Mouse (Mus musculus): ENCODE measurements at regions not wholly inside any gene's neighbourhood (a gene's known extent, or its start where the extent isn't known, plus 50 kb on each side); places are given as distances from the start of the nearest gene placed in this dataset.

GRCm38 (mm10) chr17:45866876-45867652, 133.4 kb upstream of the 1600014C23Rik start:
- no peak for DNase-seq (ENCODE audit: low spot score in 2 of 2)

DNA sequence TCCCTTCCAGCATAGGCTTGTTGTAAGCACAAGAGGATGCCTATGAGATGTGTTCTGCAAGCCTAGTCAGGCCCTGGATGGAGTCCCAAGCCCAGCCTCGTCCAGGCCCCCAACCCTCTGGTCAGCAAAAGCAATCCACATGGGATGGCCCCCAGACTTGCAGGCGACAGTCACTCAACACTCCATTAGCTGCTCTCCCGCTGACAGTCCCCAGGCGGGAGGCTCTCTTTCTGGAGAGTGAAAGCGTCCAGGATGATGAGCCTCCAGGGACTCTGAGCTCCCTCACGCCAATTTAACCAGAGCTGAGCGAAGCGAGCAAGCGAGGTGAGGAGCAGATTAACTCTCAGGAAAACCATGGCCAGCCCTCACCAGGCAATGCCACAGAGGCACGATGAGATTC, 132.7 kb upstream of the 1600014C23Rik start:
- no peak for DNase-seq (ENCODE audit: low spot score in 2 of 2)

- no peak for DNase-seq (ENCODE audit: low spot score in 2 of 2)
These were observed 132.3 kb upstream of the 1600014C23Rik start for GRCm38 (mm10) chr17:45865944-45866343.

DNA sequence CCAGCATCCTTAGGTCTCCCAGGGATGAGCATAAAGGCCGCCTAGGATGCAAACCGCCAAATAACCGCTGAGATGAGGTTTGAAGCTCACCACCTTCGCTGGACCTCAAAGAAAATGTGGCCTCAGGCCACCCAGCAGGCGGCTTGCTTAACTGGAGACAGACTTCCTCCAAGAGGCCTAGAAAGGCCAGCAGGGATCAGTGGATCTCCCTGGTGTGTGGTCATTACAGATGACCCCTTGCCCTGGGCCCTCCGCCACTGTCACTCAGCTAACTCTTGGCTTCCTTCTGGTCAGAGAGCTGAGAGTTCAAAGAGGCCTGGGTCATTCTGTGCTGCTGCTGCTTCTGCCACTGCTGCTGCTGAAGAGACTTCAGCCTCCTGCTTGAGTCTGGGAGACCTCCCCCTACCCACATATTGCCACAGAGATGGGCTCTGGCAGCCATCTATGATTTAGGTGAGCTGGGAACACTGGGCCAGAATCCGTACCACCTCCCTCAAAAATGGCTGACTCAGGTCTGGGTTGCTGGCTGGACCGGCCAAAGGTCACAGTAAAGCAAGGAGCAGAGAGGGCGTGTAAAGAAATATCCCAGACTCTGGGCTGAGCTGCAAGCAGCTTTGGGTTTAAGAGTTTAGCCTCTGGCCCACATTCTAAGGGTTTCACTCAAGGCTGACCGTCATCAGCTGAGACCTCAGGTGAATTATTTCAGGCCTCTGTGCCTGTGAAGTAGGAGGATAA, 130.0 kb upstream of the 1600014C23Rik start:
- no peak for DNase-seq (ENCODE audit: low spot score in 2 of 2)

DNA sequence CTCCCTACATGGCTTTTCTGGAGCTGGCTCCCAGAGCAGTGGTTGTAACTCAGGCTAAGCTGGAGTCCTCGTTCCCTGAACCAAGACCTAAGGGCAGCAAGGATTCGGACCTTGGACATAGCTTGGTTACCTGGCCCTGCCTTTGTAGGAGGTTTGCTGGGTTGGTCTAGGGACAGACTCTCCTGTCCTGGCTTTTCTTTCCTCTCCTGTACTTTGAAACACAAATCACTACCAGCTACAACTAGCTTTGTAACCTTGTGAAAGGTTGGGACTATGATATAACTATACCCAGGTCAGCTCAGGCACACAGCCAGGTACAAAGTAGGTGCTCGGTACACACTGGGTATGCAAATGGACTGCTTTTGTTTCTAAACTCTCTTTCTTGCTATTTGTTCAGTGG, 129.4 kb upstream of the 1600014C23Rik start:
- DNase-seq (ENCODE audit: low spot score in 2 of 2), result no peak

- no peak for DNase-seq (ENCODE audit: low spot score in 2 of 2)
These were observed 125.8 kb upstream of the 1600014C23Rik start for GRCm38 (mm10) chr17:45859441-45859840.

DNA sequence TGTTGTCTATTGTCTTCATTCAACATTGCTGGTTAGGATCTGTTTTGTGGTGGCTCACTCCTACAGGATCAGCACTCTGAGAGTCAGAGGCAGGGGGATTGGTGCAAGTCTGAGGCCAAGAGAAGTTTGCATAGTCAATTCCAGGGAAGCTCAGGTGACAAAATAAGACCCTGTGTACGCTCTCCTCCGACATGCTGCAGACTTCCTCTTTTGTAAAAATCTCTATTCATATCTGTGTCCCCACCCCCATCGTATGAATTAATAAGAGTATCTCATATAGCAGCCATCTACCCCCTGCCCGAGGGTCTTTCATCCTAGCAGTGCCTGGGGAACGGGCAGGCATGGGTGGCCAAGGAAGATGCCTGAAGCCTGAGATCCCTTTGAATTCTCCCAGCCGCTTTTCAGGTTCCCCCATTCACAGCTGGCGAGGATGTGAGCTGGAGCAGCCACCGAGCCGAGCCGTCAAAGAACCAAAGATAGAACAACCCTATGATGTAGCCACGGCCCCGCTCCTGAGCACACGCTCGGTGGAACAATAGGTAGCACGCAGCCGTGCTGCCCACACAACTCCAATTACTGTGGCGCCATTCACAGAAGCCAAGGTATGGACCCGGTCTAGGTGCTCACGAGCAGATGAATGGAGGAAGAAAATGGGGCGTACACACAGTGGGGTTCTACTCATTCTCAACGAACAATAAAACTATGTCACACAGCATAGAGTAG, 120.4 kb upstream of the 1600014C23Rik start:
- DNase-seq (ENCODE audit: low spot score in 2 of 2), result no peak

DNA sequence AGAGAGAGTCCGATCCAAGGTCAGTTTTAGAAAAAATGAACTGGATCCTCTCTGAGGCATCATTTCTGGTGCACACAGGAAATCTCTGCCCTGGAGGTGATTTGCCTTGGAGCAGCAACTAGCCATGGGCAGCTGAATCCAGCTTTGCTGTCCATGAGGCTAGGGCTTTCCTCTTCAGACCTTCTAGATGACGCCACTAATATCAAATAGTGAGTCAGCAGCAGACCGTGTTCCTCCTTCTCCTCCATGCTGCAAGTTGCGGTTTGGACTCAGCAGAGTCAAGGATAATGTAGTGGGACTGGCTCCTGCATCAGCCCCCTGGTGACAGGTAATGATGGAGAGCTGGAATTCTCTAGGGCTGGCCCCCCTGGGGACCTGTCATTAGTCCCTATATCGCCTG, 118.8 kb upstream of the 1600014C23Rik start:
- DNase-seq (ENCODE audit: low spot score in 2 of 2), result no peak

- no peak for DNase-seq (ENCODE audit: low spot score in 2 of 2)
These were observed 118.2 kb upstream of the 1600014C23Rik start for GRCm38 (mm10) chr17:45851723-45852396.

GRCm38 (mm10) chr17:45850976-45851375, 117.3 kb upstream of the 1600014C23Rik start:
- no peak for DNase-seq (ENCODE audit: low spot score in 2 of 2)

DNA sequence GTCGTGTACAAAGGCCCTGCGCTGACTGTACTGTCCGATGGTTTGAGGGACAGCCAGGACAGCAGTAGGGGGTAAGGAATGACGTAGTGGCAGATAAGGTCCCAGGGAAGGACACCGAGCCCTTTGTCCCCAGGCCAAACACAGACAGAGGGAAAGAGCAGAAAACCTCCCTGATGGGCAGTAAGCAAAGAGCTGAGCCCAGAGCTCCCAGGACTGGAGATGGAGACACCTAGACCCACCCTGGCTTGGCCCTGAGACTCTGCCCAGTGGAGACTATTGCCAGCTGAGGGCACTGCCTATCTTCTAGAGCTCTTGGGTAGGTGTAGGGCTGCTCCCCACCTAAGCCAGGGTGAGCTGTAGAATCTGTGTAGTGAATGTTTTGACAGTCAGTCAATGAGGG, 116.5 kb upstream of the 1600014C23Rik start:
- no peak for DNase-seq (ENCODE audit: low spot score in 2 of 2)

- DNase-seq (ENCODE audit: low spot score in 2 of 2), result no peak
These were observed 115.0 kb upstream of the 1600014C23Rik start for GRCm38 (mm10) chr17:45848605-45849004.

DNA sequence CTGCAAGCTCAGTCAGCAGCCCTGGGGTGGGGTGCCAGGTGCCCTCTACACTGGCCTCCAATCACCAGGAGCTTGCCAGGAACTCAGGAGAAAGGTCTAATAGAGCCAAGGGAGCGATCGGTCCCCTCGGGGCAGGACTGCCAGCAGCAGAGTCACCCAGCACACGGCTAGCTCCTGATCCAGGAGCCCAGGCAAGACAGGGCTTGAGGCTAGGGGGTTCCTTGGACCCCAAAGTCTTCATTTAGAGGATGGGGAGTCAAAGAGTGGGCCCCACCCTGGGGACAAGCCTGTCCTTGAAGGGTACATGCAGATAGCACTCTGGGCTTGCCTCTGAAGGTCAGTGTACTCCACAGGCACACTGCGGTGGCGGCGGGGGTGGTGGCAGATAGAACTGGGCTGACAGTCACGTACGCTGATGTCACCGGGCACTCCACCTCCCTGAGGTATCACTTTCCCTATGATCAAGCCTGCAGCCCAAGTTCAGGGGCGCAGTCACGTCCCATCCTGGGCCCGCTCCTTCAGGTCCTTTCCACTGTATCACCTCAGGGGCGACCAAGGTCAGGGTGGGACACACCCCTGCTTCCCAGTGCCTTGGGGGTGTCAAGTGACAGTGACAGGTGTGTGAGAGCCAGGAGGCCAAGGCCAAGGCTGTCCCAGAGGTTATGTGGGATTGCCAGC, 114.2 kb upstream of the 1600014C23Rik start:
- no peak for DNase-seq (ENCODE audit: low spot score in 2 of 2)

GRCm38 (mm10) chr17:45845832-45846231, 112.2 kb upstream of the 1600014C23Rik start:
- no peak for DNase-seq (ENCODE audit: low spot score in 2 of 2)

DNA sequence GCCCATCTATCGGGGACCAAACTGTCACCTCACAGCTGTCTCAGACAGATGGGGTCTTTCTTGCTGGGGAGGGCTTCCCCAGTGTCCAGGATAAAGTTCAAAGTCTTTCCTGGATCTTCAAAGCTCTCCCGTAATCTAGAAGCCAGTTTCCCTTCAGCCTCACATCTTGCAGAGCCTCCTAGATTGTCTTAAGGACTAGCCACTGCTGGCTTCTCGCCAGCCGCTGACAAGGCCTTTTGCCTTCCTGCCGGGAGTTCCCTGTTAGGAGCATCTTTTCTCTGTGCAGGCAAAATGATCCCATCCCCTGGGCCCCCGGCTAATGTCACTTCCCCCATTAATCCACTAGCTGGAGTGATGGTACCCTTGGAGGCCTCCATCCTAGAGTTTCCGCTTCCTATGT, 103.1 kb upstream of the 1600014C23Rik start:
- DNase-seq (ENCODE audit: low spot score in 2 of 2), result no peak

DNA sequence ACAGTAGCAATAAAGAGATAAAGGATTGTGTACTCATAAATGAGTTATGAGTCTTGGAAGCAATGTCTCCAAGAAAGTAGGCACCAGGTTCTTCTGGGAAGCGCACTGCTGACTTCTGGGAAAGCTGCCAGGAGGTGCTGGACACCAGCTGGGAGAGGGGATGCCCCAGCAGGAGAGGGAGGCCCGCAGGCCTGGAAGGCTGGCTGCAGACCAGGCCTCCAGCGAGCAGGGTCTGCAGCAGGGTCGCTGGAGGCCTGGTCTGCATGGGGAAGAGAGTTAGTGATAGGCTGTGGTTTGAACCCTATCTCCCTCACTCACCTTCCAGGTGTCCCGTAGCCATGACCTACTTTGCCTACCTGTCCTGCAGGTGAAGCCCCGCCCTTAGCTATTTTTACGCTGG, 102.6 kb upstream of the 1600014C23Rik start:
- DNase-seq (ENCODE audit: low spot score in 2 of 2), result no peak

DNA sequence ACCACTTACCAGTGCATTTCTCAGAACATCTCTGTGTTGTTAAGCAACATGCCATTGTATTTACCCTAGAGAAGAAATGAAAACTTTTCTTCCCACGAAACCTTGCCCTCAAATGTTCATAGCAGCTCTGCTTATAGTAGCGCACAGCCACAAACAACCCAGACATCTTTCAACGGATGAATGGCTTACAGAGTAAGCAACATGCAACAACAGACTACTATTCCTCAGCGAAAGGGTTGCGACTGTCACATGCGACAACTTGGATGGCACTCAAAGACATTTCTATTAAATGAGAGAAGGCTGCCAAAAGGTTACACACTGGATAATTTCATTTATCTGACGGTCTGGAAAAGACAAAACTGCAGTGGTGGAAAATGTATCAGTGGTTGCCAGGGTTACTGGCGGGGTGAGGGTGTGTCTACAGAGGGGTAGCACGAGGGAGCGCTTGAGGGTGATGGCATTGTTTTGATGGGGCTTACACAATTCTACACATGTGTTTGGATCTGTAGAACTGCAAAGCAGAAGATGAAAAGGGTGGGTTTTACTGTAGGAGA, 101.0 kb upstream of the 1600014C23Rik start:
- DNase-seq (ENCODE audit: low spot score in 2 of 2), result no peak

GRCm38 (mm10) chr17:45830324-45830723, 96.7 kb upstream of the 1600014C23Rik start:
- no peak for DNase-seq (ENCODE audit: low spot score in 2 of 2)

DNA sequence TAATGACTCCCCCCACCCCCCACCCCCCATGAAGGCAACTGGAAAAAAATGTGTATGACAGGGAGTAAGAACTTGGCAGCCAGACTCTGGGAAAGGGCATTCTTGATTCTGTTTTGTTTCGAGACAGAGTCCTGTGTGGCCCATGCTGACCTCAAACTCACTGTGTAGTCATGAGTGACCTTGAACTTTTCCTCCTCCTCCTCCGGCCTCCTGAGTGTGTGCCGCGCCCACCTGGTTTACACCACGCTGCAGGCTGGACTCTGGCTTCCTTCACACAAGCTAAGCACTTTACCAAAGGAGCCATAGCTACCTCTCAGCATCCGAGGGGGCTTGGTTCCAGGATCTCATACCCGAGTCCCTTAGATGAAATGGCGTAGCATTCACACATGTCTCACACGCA, 95.9 kb upstream of the 1600014C23Rik start:
- no peak for DNase-seq (ENCODE audit: low spot score in 2 of 2)

GRCm38 (mm10) chr17:45828843-45829242, 95.2 kb upstream of the 1600014C23Rik start:
- no peak for DNase-seq (ENCODE audit: low spot score in 2 of 2)

DNA sequence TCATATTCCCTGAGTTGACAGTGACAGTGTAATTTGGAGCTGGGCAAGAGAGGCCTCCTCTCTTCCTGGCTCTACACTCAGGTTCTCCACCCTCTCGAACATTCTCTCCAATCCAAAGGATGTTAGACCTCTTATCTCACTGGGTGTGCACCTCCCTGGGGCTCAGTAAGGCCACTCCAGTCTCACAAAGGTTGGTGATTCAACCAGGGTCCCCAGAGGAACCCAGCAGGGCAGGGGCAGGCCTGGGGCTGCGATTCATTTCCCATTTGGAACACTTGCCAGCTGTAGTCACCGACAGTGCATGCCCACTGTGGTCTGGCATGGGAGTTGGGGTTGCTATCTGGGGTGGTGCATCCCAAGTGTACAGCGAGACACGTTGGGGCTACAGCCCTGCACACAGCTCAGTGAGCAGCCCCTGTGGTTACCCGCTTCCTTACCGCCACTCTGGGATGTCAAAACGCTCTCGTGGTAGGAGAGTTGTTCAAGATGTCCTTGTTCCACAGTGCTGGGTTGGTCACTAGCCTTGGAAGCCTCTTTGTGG, 94.7 kb upstream of the 1600014C23Rik start:
- DNase-seq (ENCODE audit: low spot score in 2 of 2), result no peak

Measured in thymus, postnatal 10 days (tissue).